Mouse (Mus musculus): Measurements from ENCODE around the gene Cd79a.

GRCm38 (mm10) chr7:24850162-24850561 is 47.0 kb upstream of the Cd79a start:
- TF ChIP-seq CTCF (IDR thresholded peaks at IDR 0.05; ENCODE audit: extremely low read depth, insufficient read depth, low read length) (no peak), POLR2A (IDR thresholded peaks at IDR 0.05; ENCODE audit: extremely low read depth, insufficient read depth, low read length) (no peak)
